Mouse (Mus musculus) kidney, embryonic 14.5 days (tissue): ENCODE results near the gene Snx29. TPM values are rescaled to one million over a fixed set of nuclear protein-coding genes. Genes with fewer than 3 reads are reported as not detected.
"Not testable (repeated sequence)": the region's sequence is repeated elsewhere in the genome, so short reads cannot be mapped to it uniquely, and the experiment has no call there.

Experiments used
- ATAC-seq: fragments of 200-750 bp; cut with Nextera tagmentation; 2 replicates; pipeline ENCODE4 v1.8.0; 2017; ENCODE audit warnings: moderate number of reproducible peaks, mild to moderate bottlenecking, moderate TSS enrichment, moderate library complexity; ENCODE audit not compliant: low FRiP score, low TSS enrichment
- H3K27ac ChIP-seq: fragments of 300-500 bp; sonication (generic); 2 replicates; pipeline ENCODE4 v1.5.1; 2014; ENCODE audit warnings: low read depth, mild to moderate bottlenecking, low read length, moderate library complexity, mixed read lengths
- H3K27me3 ChIP-seq: fragments of 300-500 bp; sonication (generic); 2 replicates; pipeline ENCODE4 v1.6.1; 2014; ENCODE audit warnings: mild to moderate bottlenecking, low read length; ENCODE audit not compliant: control insufficient read depth, insufficient read depth
- H3K36me3 ChIP-seq: fragments of 300-500 bp; sonication (generic); 2 replicates; pipeline ENCODE4 v1.6.1; 2014; ENCODE audit warnings: low read length, mixed read lengths; ENCODE audit not compliant: control insufficient read depth, insufficient read depth
- H3K4me1 ChIP-seq: fragments of 300-500 bp; sonication (generic); 2 replicates; pipeline ENCODE4 v1.6.1; 2014; ENCODE audit warnings: low read length, mixed read lengths; ENCODE audit not compliant: control insufficient read depth, insufficient read depth
- H3K4me2 ChIP-seq: fragments of 300-500 bp; sonication (generic); replicated peaks from 2 replicates; pipeline ENCODE4 v1.6.1; 2014; ENCODE audit warnings: low read depth, mild to moderate bottlenecking, low read length
- H3K4me3 ChIP-seq: fragments of 300-500 bp; sonication (generic); 2 replicates; pipeline ENCODE4 v1.5.1; 2014; ENCODE audit warnings: mild to moderate bottlenecking, low read length
- H3K9ac ChIP-seq: fragments of 300-500 bp; sonication (generic); 2 replicates; pipeline ENCODE4 v1.6.1; 2014; ENCODE audit warnings: low read depth, mild to moderate bottlenecking, low read length, moderate library complexity
- H3K9me3 ChIP-seq: fragments of 300-500 bp; sonication (generic); 2 replicates; pipeline ENCODE4 v1.6.1; 2016; ENCODE audit warnings: low read length; ENCODE audit not compliant: control insufficient read depth
- WGBS: fragments of 180-500 bp; shearing (Covaris S2); extraction: QIAGEN DNeasy Blood & Tissue Kit; methylation state at CpG from one replicate; pipeline ENCODE4 v1.1.7; 2014; 5-methylcytosine and 5-hydroxymethylcytosine counted together
- polyA plus RNA-seq: library from polyadenylated mRNA; unstranded; fragments of >200 nt; fragmentation: Nextera tagmentation; extraction: Ambion mirVana; gene quantifications from 2 replicates; pipeline ENCODE4 v1.2.1, GENCODE M21; 2014

The Snx29 gene
- polyA plus RNA-seq, 1 experiment from 2014 or later: 17.7 TPM

GRCm38 (mm10) chr16:11510854-11511253, 188.1 kb downstream of the Snx29 start:
- ATAC-seq: no peak
- Histone ChIP-seq H3K4me3 (no peak overlapping the region), H3K27ac (no peak overlapping the region), H3K4me1 (0 out of 2 replicates have a peak, but pooled peaks cover 2% of the 10 kb centered on the region), H3K36me3 (no peaks in the 10 kb centered on the region), H3K9ac (no peak overlapping the region), H3K27me3 (no peaks in the 10 kb centered on the region), H3K9me3 (no peaks in the 10 kb centered on the region), H3K4me2 (no peak overlapping the region)
- WGBS: 62% methylated on average over 3 of the region's 3 CpGs

GRCm38 (mm10) chr16:11511696-11512095, 189.0 kb downstream of the Snx29 start:
- not testable (repeated sequence) for H3K9me3 ChIP-seq, H3K4me1 ChIP-seq, H3K9ac ChIP-seq, H3K4me2 ChIP-seq, H3K36me3 ChIP-seq, H3K27ac ChIP-seq, H3K27me3 ChIP-seq, H3K4me3 ChIP-seq, ATAC-seq
- 68% methylated on average over 7 of the region's 7 CpGs for WGBS

DNA sequence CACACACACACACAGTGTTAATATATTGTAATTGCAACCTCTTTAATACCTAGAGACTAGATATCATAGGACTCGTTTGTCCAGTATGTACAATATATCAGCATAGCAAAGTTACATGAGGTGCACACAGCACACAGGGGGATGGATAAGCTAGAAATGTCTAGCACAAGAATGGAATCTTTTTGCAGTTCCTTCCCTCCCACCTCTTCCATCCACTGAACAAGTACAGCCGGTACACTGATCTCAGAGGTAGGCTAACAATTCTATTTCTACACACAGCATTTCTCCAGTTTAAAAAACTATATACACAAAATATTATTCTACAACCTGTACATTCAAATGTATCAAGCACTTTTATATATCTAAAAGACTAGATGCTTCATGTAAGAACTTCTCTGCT, 194.0 kb downstream of the Snx29 start:
- no peak for ATAC-seq
- Histone ChIP-seq H3K4me1 (no peaks in the 10 kb centered on the region), H3K27me3 (no peaks in the 10 kb centered on the region), H3K4me2 (no peak overlapping the region), H3K4me3 (no peak overlapping the region), H3K27ac (no peak overlapping the region), H3K36me3 (no peaks in the 10 kb centered on the region), H3K9ac (no peak overlapping the region), H3K9me3 (no peaks in the 10 kb centered on the region)
- 93% methylated on average over 2 of the region's 2 CpGs for WGBS

DNA sequence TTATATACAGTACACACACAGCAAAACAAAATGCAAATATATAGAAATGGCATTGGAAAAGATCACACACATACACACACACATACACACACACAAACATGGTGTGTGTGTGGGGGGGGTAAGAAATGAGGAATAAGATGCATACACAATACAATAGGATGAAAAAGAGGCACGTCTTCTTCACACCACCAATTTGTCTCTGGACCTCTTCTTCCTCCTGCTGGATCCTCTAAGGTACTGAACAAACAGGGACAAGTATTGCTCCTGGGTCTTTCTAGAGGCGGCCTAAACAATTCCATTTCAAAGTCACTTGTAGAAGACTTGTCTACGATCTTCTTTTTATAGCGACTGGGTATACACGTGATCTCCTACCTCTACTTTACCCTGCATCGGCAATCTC, 194.7 kb downstream of the Snx29 start:
- Histone ChIP-seq H3K27ac (no peak overlapping the region), H3K9ac (no peak overlapping the region), H3K4me1 (no peaks in the 10 kb centered on the region), H3K9me3 (no peaks in the 10 kb centered on the region), H3K27me3 (no peaks in the 10 kb centered on the region), H3K4me2 (no peak overlapping the region), H3K4me3 (no peak overlapping the region), H3K36me3 (no peaks in the 10 kb centered on the region)
- ATAC-seq: no peak
- WGBS: 98% methylated on average over 6 of the region's 6 CpGs

GRCm38 (mm10) chr16:11518803-11519498, 196.2 kb downstream of the Snx29 start:
- no peaks in the 10 kb centered on the region for H3K9me3 ChIP-seq
- no peak overlapping the region for H3K4me3 ChIP-seq
- H3K36me3 ChIP-seq: no peaks in the 10 kb centered on the region
- H3K4me2 ChIP-seq: no peak overlapping the region
- H3K9ac ChIP-seq: no peak overlapping the region
- H3K27me3 ChIP-seq: no peaks in the 10 kb centered on the region
- no peaks in the 10 kb centered on the region for H3K4me1 ChIP-seq
- 58% methylated on average over 12 of the region's 12 CpGs for WGBS
- no peak overlapping the region for H3K27ac ChIP-seq
- no peak for ATAC-seq

- no peaks in the 10 kb centered on the region for H3K9me3 ChIP-seq
- H3K36me3 ChIP-seq: no peaks in the 10 kb centered on the region
- H3K4me2 ChIP-seq: no peak overlapping the region
- no peak overlapping the region for H3K27ac ChIP-seq
- H3K27me3 ChIP-seq: no peaks in the 10 kb centered on the region
- no peak overlapping the region for H3K4me3 ChIP-seq
- no peak for ATAC-seq
- H3K9ac ChIP-seq: no peak overlapping the region
- H3K4me1 ChIP-seq: 0 out of 2 replicates have a peak, but pooled peaks cover 3% of the 10 kb centered on the region
- 69% methylated on average over 10 of the region's 10 CpGs for WGBS
Observed at GRCm38 (mm10) chr16:11526104-11526786, 203.5 kb downstream of the Snx29 start.

DNA sequence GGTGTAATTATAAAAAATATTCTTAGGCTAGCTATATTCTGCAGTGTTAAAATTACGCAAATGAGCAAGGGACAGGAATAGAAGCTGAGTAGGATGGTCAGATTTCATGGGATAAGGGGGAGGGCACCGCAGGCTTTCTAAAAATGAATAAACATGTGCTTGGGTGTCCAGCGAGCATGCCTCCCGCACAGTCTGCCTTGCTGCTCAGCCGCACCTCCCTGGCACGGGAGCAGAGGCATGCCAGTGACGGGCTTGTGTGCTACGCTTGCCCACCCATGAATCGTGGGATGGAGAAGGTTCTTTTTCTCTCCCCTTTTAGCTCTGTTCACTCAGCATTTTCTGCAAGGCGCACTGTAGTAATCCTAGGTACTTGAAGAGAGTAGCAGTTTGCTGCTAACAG, 204.3 kb downstream of the Snx29 start:
- Histone ChIP-seq H3K27ac (no peak overlapping the region), H3K27me3 (no peaks in the 10 kb centered on the region), H3K9me3 (no peaks in the 10 kb centered on the region), H3K4me2 (no peak overlapping the region), H3K4me1 (0 out of 2 replicates have a peak, but pooled peaks cover 3% of the 10 kb centered on the region), H3K4me3 (no peak overlapping the region), H3K36me3 (no peaks in the 10 kb centered on the region), H3K9ac (no peak overlapping the region)
- WGBS: 60% methylated on average over 10 of the region's 10 CpGs
- no peak for ATAC-seq

GRCm38 (mm10) chr16:11530466-11531194, 207.9 kb downstream of the Snx29 start:
- no peak for ATAC-seq
- no peak overlapping the region for H3K27ac ChIP-seq
- no peaks in the 10 kb centered on the region for H3K27me3 ChIP-seq
- H3K9me3 ChIP-seq: no peaks in the 10 kb centered on the region
- no peak overlapping the region for H3K4me3 ChIP-seq
- H3K9ac ChIP-seq: no peak overlapping the region
- H3K4me1 ChIP-seq: 0 out of 2 replicates have a peak, but pooled peaks cover 3% of the 10 kb centered on the region
- H3K4me2 ChIP-seq: no peak overlapping the region
- 46% methylated on average over 13 of the region's 13 CpGs for WGBS
- no peaks in the 10 kb centered on the region for H3K36me3 ChIP-seq

DNA sequence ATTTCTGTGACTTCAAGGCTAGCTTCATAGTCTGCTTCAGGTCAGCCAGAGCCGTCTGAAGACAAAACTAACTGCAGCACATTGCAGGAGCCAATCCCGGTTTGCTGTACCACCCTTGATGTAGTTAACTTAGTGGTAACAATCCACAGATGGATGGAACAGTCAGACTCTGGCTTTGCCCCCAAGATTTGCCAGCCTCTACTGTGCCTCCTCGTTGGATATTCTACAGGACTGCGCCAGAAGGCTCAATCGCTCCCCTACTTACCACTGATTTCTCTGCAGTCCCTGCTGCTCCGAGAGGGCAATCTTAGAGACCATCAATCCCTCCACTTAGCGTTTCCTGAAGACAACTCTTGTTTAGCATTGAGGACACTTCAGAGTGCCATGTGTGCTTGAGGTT, 208.7 kb downstream of the Snx29 start:
- Histone ChIP-seq H3K9me3 (no peaks in the 10 kb centered on the region), H3K4me1 (0 out of 2 replicates have a peak, but pooled peaks cover under 1% of the 10 kb centered on the region), H3K27ac (no peak overlapping the region), H3K36me3 (no peaks in the 10 kb centered on the region), H3K4me2 (no peak overlapping the region), H3K9ac (no peak overlapping the region), H3K27me3 (no peaks in the 10 kb centered on the region), H3K4me3 (no peak overlapping the region)
- ATAC-seq: no peak
- WGBS: 82% methylated on average over 7 of the region's 7 CpGs
